Mouse (Mus musculus): ENCODE data around the gene Tyw1.
"Not testable (repeated sequence)": the region's sequence is repeated elsewhere in the genome, so short reads cannot be mapped to it uniquely, and the experiment has no call there.

GRCm38 (mm10) chr5:130255799-130256525 is 543 bp downstream of the Tyw1 start:
- TF ChIP-seq CTCF (IDR thresholded peaks at IDR 0.05; ENCODE audit: low read depth) = 0 out of 2 replicates have a peak, but pooled peaks have one; percentile 9
- not testable (repeated sequence) for TF ChIP-seq EP300 (IDR thresholded peaks at IDR 0.05; ENCODE audit: low read depth)

Data from liver, postnatal 0 days (tissue).